Mouse (Mus musculus): ENCODE results near the gene Adam8. TPM values are rescaled to one million over a fixed set of nuclear protein-coding genes. Genes with fewer than 3 reads are reported as not detected.

Adam8 gene
- polyA plus RNA-seq, 1 experiment = 23.2 TPM

DNA sequence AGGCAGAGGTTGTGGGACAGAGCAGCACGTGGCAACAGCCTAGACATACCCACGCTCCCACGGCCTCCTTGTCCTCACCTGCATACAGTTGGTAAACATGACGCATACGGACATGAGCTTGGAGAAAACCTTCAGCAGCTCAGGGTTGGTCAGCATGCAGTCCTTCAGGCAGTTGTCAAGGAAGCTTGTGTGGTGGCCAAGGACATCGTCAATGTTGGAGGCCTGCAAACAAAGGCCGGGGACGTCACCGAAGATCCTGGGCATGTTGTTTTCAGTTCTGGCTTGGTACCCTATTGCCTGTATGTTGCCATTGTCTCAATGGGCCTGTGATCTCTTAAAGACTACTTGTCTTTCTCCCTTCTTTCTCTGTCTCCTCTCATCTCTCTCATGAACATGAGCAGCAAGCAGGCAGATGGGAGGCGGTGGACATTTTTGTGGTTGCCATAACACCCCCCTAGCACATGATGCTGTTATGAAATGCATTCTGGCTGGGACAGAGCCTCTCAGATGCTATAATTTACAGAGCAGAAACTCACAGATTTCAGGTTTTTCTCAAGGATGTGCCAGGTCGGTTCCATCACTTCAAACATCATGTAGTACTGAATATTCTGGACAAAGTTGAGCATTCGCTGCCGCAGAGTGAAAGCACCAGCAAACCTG is 6.5 kb upstream of the Adam8 start:
- WGBS = 96% methylated on average over 13 of the region's 13 CpGs
- Histone ChIP-seq H3K36me3 (ENCODE audit: control insufficient read depth, insufficient read depth, low read length) (peaks cover 29% of the 10 kb centered on the region), H3K4me3 (ENCODE audit: extremely low read depth, insufficient read depth, insufficient read length) (no peak overlapping the region), H3K27me3 (ENCODE audit: control insufficient read depth, insufficient read depth, low read length) (no peaks in the 10 kb centered on the region), H3K27ac (ENCODE audit: insufficient read depth, low read length) (no peak overlapping the region), H3K4me1 (ENCODE audit: control insufficient read depth, insufficient read depth, insufficient read length) (no peaks in the 10 kb centered on the region)
- TF ChIP-seq CTCF (IDR thresholded peaks at IDR 0.05; ENCODE audit: extremely low read depth, insufficient read depth, insufficient read length, insufficient replicate concordance) (no peak), POLR2A (IDR thresholded peaks at IDR 0.05; ENCODE audit: low read depth, low read length) (no peak)
- no peak for DNase-seq (ENCODE audit: low read depth in 1 of 2, low spot score in 2 of 2)

DNA sequence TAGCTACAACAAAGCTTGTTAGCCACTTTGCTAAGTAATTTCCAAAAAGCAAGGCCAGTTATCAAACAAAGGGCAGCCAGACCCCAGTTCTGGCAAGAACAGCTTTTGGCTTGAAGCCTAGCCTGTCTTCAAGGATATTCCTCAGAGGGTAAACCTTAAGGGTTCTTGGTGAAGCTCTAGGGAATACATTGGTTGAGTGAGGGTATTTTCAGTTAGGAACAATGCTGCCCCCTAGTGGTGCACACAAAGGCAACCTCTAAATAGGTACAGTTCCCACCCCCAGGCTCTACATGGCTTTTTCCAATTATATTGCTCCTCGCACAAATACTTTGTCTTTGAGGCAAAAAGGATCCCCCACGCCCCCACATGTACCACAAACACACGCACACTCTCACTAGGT is 2.3 kb upstream of the Adam8 start:
- no peak overlapping the region for H3K4me3 ChIP-seq (ENCODE audit: extremely low read depth, insufficient read depth, insufficient read length)
- no peaks in the 10 kb centered on the region for H3K27me3 ChIP-seq (ENCODE audit: control insufficient read depth, insufficient read depth, low read length)
- peak; percentile 65; the same call in 1 of the 2 replicates for TF ChIP-seq CTCF (IDR thresholded peaks at IDR 0.05; ENCODE audit: extremely low read depth, insufficient read depth, insufficient read length, insufficient replicate concordance)
- TF ChIP-seq POLR2A (IDR thresholded peaks at IDR 0.05; ENCODE audit: low read depth, low read length) = no peak
- H3K27ac ChIP-seq (ENCODE audit: insufficient read depth, low read length) = no peak overlapping the region
- H3K36me3 ChIP-seq (ENCODE audit: control insufficient read depth, insufficient read depth, low read length) = peaks cover 14% of the 10 kb centered on the region
- WGBS = 40% methylated on average over 3 of the region's 3 CpGs
- DNase-seq (ENCODE audit: low read depth in 1 of 2, low spot score in 2 of 2) = peak; percentile 32 to 45
- H3K4me1 ChIP-seq (ENCODE audit: control insufficient read depth, insufficient read depth, insufficient read length) = no peaks in the 10 kb centered on the region

DNA sequence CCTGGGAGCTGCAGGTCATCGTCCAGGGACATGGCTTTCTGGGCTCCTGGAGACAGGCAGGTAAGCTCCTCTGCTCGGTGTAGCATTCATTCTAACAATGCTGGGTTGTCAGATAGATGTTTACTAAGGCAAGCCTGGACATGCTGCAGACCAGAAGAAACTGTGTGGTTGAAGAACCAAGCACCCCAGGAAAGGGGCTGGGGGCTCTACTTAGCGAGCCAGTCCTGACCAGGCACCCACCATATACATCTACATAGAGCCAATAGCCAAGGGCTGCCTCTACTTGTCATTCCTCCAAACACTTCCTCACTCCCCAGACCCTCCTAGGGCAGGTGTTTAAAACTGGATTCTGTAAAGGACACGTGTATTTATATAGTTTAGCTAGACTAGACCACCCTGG is 1.8 kb upstream of the Adam8 start:
- DNase-seq (ENCODE audit: low read depth in 1 of 2, low spot score in 2 of 2) = no peak
- peaks cover 13% of the 10 kb centered on the region for H3K36me3 ChIP-seq (ENCODE audit: control insufficient read depth, insufficient read depth, low read length)
- H3K4me1 ChIP-seq (ENCODE audit: control insufficient read depth, insufficient read depth, insufficient read length) = no peaks in the 10 kb centered on the region
- no peak overlapping the region for H3K4me3 ChIP-seq (ENCODE audit: extremely low read depth, insufficient read depth, insufficient read length)
- WGBS = 87% methylated on average over 4 of the region's 4 CpGs
- TF ChIP-seq CTCF (IDR thresholded peaks at IDR 0.05; ENCODE audit: extremely low read depth, insufficient read depth, insufficient read length, insufficient replicate concordance) (no peak), POLR2A (IDR thresholded peaks at IDR 0.05; ENCODE audit: low read depth, low read length) (no peak)
- H3K27ac ChIP-seq (ENCODE audit: insufficient read depth, low read length) = no peak overlapping the region
- H3K27me3 ChIP-seq (ENCODE audit: control insufficient read depth, insufficient read depth, low read length) = no peaks in the 10 kb centered on the region

DNA sequence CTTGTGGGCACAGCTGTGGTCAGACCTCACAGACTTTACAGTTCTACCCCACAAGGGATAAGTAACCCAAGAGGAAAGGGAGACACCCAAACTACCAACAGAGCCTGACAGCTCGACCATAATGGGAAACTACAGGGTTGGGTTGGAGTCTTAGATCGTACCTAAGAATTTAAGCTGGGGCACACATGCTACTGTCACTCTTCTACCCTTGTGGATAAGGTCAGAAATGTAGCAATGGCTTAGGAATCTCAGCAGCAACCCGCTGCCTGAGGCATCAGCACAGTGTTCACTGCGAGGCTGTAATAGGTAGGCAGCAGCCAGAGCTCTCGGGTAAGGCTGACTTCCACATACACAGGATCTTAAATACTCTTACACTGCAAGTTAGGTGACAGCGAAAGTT is 1.2 kb upstream of the Adam8 start:
- H3K4me1 ChIP-seq (ENCODE audit: control insufficient read depth, insufficient read depth, insufficient read length) = no peaks in the 10 kb centered on the region
- H3K4me3 ChIP-seq (ENCODE audit: extremely low read depth, insufficient read depth, insufficient read length) = no peak overlapping the region
- no peak overlapping the region for H3K27ac ChIP-seq (ENCODE audit: insufficient read depth, low read length)
- 88% methylated on average over 6 of the region's 6 CpGs for WGBS
- TF ChIP-seq CTCF (IDR thresholded peaks at IDR 0.05; ENCODE audit: extremely low read depth, insufficient read depth, insufficient read length, insufficient replicate concordance) = no peak
- TF ChIP-seq POLR2A (IDR thresholded peaks at IDR 0.05; ENCODE audit: low read depth, low read length) = no peak
- peaks cover 9% of the 10 kb centered on the region for H3K36me3 ChIP-seq (ENCODE audit: control insufficient read depth, insufficient read depth, low read length)
- no peaks in the 10 kb centered on the region for H3K27me3 ChIP-seq (ENCODE audit: control insufficient read depth, insufficient read depth, low read length)
- no peak for DNase-seq (ENCODE audit: low read depth in 1 of 2, low spot score in 2 of 2)

DNA sequence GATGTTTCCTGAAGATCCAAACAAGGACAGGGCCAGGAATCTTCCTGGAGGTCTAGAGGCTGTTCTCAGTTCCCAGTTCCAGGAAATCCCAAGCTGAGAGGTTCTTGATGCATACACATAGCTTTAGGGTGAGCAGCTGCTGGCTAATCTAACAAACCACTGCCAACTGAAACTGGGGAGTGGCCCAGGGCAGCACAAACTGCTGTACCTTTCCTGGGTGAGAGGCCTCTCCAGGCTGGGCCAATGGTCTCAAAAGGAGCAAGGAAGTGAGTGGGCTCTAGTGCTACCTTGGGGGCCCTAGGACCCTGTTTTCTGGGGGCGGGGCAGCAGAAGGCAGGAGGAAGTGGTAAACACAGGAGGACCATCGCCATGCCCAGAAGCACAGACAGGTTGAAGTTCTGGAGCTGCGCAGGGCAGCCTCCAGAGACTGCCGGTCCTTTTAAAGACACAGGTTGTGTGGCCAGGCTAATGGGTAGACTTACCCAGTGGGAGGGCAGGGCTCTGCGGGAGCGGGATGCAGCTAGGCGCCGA is 1.4 kb downstream of the Adam8 start:
- H3K27ac ChIP-seq (ENCODE audit: insufficient read depth, low read length) = no peak overlapping the region
- no peak for DNase-seq (ENCODE audit: low read depth in 1 of 2, low spot score in 2 of 2)
- WGBS = 52% methylated on average over 8 of the region's 8 CpGs

DNA sequence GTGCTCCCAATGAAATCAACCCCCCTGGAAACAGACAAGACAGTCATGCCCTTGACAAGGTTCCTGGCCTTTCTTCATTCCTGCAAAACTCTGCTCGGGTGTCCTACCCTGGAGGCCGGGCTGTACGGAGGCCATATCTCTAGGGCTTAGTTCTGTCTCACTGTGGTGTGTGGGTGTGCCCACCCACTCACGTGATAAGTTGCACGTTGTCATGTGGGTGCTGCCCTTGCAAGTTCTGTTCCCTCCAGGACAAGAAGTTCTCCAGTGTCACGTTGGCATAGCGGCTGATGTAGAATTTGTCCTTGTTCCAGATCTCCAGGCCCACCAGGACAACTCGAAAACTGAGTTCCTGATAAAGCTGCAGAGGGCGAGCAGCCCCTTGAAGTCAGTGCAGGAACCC is 4.1 kb downstream of the Adam8 start:
- H3K36me3 ChIP-seq (ENCODE audit: control insufficient read depth, insufficient read depth, low read length) = no peaks in the 10 kb centered on the region
- no peaks in the 10 kb centered on the region for H3K4me1 ChIP-seq (ENCODE audit: control insufficient read depth, insufficient read depth, insufficient read length)
- no peak overlapping the region for H3K4me3 ChIP-seq (ENCODE audit: extremely low read depth, insufficient read depth, insufficient read length)
- H3K27me3 ChIP-seq (ENCODE audit: control insufficient read depth, insufficient read depth, low read length) = no peaks in the 10 kb centered on the region
- 83% methylated on average over 9 of the region's 9 CpGs for WGBS
- TF ChIP-seq CTCF (IDR thresholded peaks at IDR 0.05; ENCODE audit: extremely low read depth, insufficient read depth, insufficient read length, insufficient replicate concordance) = no peak
- no peak for TF ChIP-seq POLR2A (IDR thresholded peaks at IDR 0.05; ENCODE audit: low read depth, low read length)
- DNase-seq (ENCODE audit: low read depth in 1 of 2, low spot score in 2 of 2) = no peak
- H3K27ac ChIP-seq (ENCODE audit: insufficient read depth, low read length) = no peak overlapping the region

More for the DNA sequence above, 1.4 kb downstream of the Adam8 start:
- H3K4me3 ChIP-seq (ENCODE audit: extremely low read depth, insufficient read depth, insufficient read length) = peak overlapping the region; percentile 14; the same call in 1 of the 2 replicates
- no peaks in the 10 kb centered on the region for H3K36me3 ChIP-seq (ENCODE audit: control insufficient read depth, insufficient read depth, low read length)
- H3K27me3 ChIP-seq (ENCODE audit: control insufficient read depth, insufficient read depth, low read length) = no peaks in the 10 kb centered on the region
- no peaks in the 10 kb centered on the region for H3K4me1 ChIP-seq (ENCODE audit: control insufficient read depth, insufficient read depth, insufficient read length)
- TF ChIP-seq POLR2A (IDR thresholded peaks at IDR 0.05; ENCODE audit: low read depth, low read length) = no peak
- no peak for TF ChIP-seq CTCF (IDR thresholded peaks at IDR 0.05; ENCODE audit: extremely low read depth, insufficient read depth, insufficient read length, insufficient replicate concordance)

DNA sequence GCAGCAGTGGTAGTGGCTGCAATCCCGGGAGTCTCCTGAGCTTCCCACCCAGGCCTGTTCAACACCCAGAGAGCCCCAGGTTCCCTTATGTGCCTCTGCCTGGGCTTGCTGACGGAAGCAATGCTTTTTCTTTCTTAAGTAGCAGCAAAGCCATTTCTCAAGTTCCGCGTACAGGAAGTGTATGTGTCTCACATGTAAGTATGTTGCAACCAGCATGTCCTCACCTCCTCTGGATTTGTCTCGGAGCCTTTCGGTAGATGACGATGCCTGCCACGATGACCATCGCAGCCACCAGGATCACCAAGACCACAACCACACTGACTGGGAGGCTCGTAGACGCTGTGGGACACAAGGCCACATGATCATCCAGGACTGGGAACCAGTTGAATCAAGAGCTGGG is 7.9 kb downstream of the Adam8 start:
- DNase-seq (ENCODE audit: low read depth in 1 of 2, low spot score in 2 of 2) = no peak
- no peaks in the 10 kb centered on the region for H3K4me1 ChIP-seq (ENCODE audit: control insufficient read depth, insufficient read depth, insufficient read length)
- no peaks in the 10 kb centered on the region for H3K27me3 ChIP-seq (ENCODE audit: control insufficient read depth, insufficient read depth, low read length)
- no peak overlapping the region for H3K4me3 ChIP-seq (ENCODE audit: extremely low read depth, insufficient read depth, insufficient read length)
- WGBS = 85% methylated on average over 11 of the region's 11 CpGs
- no peaks in the 10 kb centered on the region for H3K36me3 ChIP-seq (ENCODE audit: control insufficient read depth, insufficient read depth, low read length)
- TF ChIP-seq POLR2A (IDR thresholded peaks at IDR 0.05; ENCODE audit: low read depth, low read length) (no peak), CTCF (IDR thresholded peaks at IDR 0.05; ENCODE audit: extremely low read depth, insufficient read depth, insufficient read length, insufficient replicate concordance) (no peak)
- H3K27ac ChIP-seq (ENCODE audit: insufficient read depth, low read length) = no peak overlapping the region
